Mouse (Mus musculus) thymus, adult 2 months (tissue): Measurements from ENCODE around the gene H2-Q10.

Source experiments
- CTCF ChIP-seq: fragments of 200-500 bp; IDR thresholded peaks from 2 replicates; pipeline ENCODE4 v1.5.1; 2012; ENCODE audit warnings: mild to moderate bottlenecking, control low read depth, low read length, moderate library complexity, borderline replicate concordance; ENCODE audit not compliant: control insufficient read depth, poor library complexity, insufficient read depth; ENCODE audit errors: extremely low read depth
- POLR2A ChIP-seq: fragments of 200-500 bp; IDR thresholded peaks from 2 replicates; pipeline ENCODE4 v1.6.1; 2012; ENCODE audit warnings: mild to moderate bottlenecking, low read length, control low read depth, moderate library complexity; ENCODE audit not compliant: control insufficient read depth, poor library complexity, insufficient read depth; ENCODE audit errors: extremely low read depth

DNA sequence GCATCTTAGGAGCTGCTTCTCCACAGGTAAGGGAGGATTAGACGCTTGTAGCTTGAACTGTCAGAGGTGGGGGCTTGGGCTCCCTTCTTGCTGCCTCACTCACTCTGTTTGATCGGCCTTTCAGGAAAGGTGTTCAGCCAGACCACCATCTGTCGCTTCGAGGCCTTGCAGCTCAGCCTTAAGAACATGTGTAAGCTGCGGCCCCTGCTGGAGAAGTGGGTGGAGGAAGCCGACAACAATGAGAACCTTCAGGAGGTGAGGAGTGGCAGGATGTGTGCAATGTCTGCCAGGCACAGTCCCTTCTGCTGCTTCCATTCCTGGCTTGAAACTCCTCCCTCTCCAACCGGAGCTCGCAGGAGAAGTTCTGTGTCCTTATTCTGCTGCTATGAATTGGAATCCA lies 39.4 kb downstream of the H2-Q10 start:
- TF ChIP-seq CTCF (peak; percentile 30; the same call in 1 of the 2 replicates), POLR2A (no peak)
